Mouse (Mus musculus) left cerebral cortex, postnatal 36 days (tissue): ENCODE data around the gene Antxr1. TPM values are rescaled to one million over a fixed set of nuclear protein-coding genes. Genes with fewer than 3 reads are reported as not detected.
A peak's percentile ranks its signal among the peaks of the same experiment; 100 is the strongest.

Experiments
- DNase-seq, 2 experiments: peaks; one replicate each; pipeline ENCODE4 v3.0.0; 2021 to 2022; ENCODE audit warnings: low spot score in 2 of 2, mixed read lengths in 1 of 2
- intact Hi-C: fragments of 180-260 bp; cut with DNase I; formaldehyde crosslinking; loops from one replicate; pipeline ENCODE4 v1.15.1; 2025
- total RNA-seq, 2 experiments: library from RNA; stranded (reverse); gene quantifications; 2 replicates each; pipeline ENCODE4 v1.2.3; 2021

The Antxr1 gene
- total RNA-seq, 2 experiments from 2014 or later: 12.5 to 13.2 TPM

GRCm38 (mm10) chr6:87158062-87158623, 177.5 kb downstream of the Antxr1 start:
- DNase-seq: no peak
- intact Hi-C loops: no loop called here

- DNase-seq: no peak
- intact Hi-C loops: no loop called here
Observed at GRCm38 (mm10) chr6:87153836-87154235, 181.8 kb downstream of the Antxr1 start.

GRCm38 (mm10) chr6:87153231-87153580, 182.4 kb downstream of the Antxr1 start:
- DNase-seq: no peak
- intact Hi-C loops: no loop called here

- intact Hi-C loops: no loop called here
Observed at GRCm38 (mm10) chr6:87152461-87153230, 183.0 kb downstream of the Antxr1 start.

GRCm38 (mm10) chr6:87151427-87151826, 184.2 kb downstream of the Antxr1 start:
- DNase-seq: no peak
- intact Hi-C loops: no loop called here

More at GRCm38 (mm10) chr6:87152461-87153230, 183.0 kb downstream of the Antxr1 start:
- DNase-seq: no peak

- no peak for DNase-seq
- intact Hi-C loops: no loop called here
Observed at GRCm38 (mm10) chr6:87150471-87150870, 185.2 kb downstream of the Antxr1 start.

GRCm38 (mm10) chr6:87147921-87148320, 187.7 kb downstream of the Antxr1 start:
- intact Hi-C loops: no loop called here
- no peak for DNase-seq

- intact Hi-C loops: no loop called here
- no peak for DNase-seq
Observed at GRCm38 (mm10) chr6:87143594-87143993, 192.0 kb downstream of the Antxr1 start.

GRCm38 (mm10) chr6:87142239-87142638, 193.4 kb downstream of the Antxr1 start:
- DNase-seq: no peak
- intact Hi-C loops: no loop called here

GRCm38 (mm10) chr6:87139796-87140553, 195.6 kb downstream of the Antxr1 start:
- intact Hi-C loops: no loop called here
- no peak for DNase-seq

- intact Hi-C loops: no loop called here
- DNase-seq: no peak
Observed at GRCm38 (mm10) chr6:87138479-87138878, 197.1 kb downstream of the Antxr1 start.

- DNase-seq: peak; percentile 29 to 42
- intact Hi-C loops: no loop called here
Observed at GRCm38 (mm10) chr6:87133966-87134546, 201.6 kb downstream of the Antxr1 start.

- no peak for DNase-seq
- intact Hi-C loops: no loop called here
Observed at GRCm38 (mm10) chr6:87133520-87133919, 202.1 kb downstream of the Antxr1 start.

GRCm38 (mm10) chr6:87131078-87131477, 204.5 kb downstream of the Antxr1 start:
- intact Hi-C loops: no loop called here
- DNase-seq: no peak

GRCm38 (mm10) chr6:87130628-87131027, 205.0 kb downstream of the Antxr1 start:
- DNase-seq: no peak
- intact Hi-C loops: no loop called here

- DNase-seq: peak; percentile 16 to 19
Observed at GRCm38 (mm10) chr6:87129861-87130260, 205.8 kb downstream of the Antxr1 start.

GRCm38 (mm10) chr6:87127049-87127753, 208.4 kb downstream of the Antxr1 start:
- DNase-seq: no peak

More at GRCm38 (mm10) chr6:87129861-87130260, 205.8 kb downstream of the Antxr1 start:
- intact Hi-C loops: no loop called here

GRCm38 (mm10) chr6:87123973-87124372, 211.6 kb downstream of the Antxr1 start:
- intact Hi-C loops: no loop called here
- DNase-seq: no peak

More at GRCm38 (mm10) chr6:87127049-87127753, 208.4 kb downstream of the Antxr1 start:
- intact Hi-C loops: no loop called here

- intact Hi-C loops: no loop called here
- no peak for DNase-seq
Observed at GRCm38 (mm10) chr6:87123406-87123805, 212.2 kb downstream of the Antxr1 start.

- DNase-seq: no peak
- intact Hi-C loops: no loop called here
Observed at GRCm38 (mm10) chr6:87121961-87122360, 213.7 kb downstream of the Antxr1 start.
